Mouse (Mus musculus) liver, postnatal 0 days (tissue): Measurements from ENCODE around the gene Map4k5. TPM values are rescaled to one million over a fixed set of nuclear protein-coding genes. Genes with fewer than 3 reads are reported as not detected.

ENCODE experiments used
- ATAC-seq: fragments of 200-750 bp; cut with Nextera tagmentation; 2 replicates; pipeline ENCODE4 v1.8.0; 2017; ENCODE audit warnings: mild to moderate bottlenecking, moderate library complexity
- DNase-seq: peaks from one replicate; pipeline ENCODE4 v3.0.0-alpha.2; 2016
- H3K27ac ChIP-seq: fragments of 300-500 bp; sonication (generic); 2 replicates; pipeline ENCODE4 v1.5.1; 2014; ENCODE audit warnings: antibody characterized with exemption, moderate library complexity, mild to moderate bottlenecking, low read depth
- H3K27me3 ChIP-seq: fragments of 300-500 bp; sonication (generic); 2 replicates; pipeline ENCODE4 v1.6.1; 2014; ENCODE audit warnings: low read length, control low read depth, mixed read lengths; ENCODE audit not compliant: insufficient read depth
- H3K36me3 ChIP-seq: fragments of 300-500 bp; sonication (generic); replicated peaks from 2 replicates; pipeline ENCODE4 v1.6.1; 2014; ENCODE audit warnings: mild to moderate bottlenecking, control low read depth, low read length, moderate library complexity, mixed read lengths; ENCODE audit not compliant: insufficient read depth
- H3K4me1 ChIP-seq: fragments of 300-500 bp; sonication (generic); 2 replicates; pipeline ENCODE4 v1.6.1; 2014; ENCODE audit warnings: antibody characterized with exemption, mild to moderate bottlenecking, control low read depth; ENCODE audit not compliant: insufficient read depth
- H3K4me2 ChIP-seq: fragments of 300-500 bp; sonication (generic); 2 replicates; pipeline ENCODE4 v1.6.1; 2014; ENCODE audit warnings: low read depth, mild to moderate bottlenecking, low read length, moderate library complexity, mixed read lengths
- H3K4me3 ChIP-seq: fragments of 300-500 bp; sonication (generic); 2 replicates; pipeline ENCODE4 v1.5.1; 2014; ENCODE audit warnings: low read depth, low read length
- H3K9ac ChIP-seq: fragments of 300-500 bp; sonication (generic); replicated peaks from 2 replicates; pipeline ENCODE4 v1.6.1; 2014; ENCODE audit warnings: mild to moderate bottlenecking, moderate library complexity
- H3K9me3 ChIP-seq: fragments of 300-500 bp; sonication (generic); 2 replicates; pipeline ENCODE4 v1.6.1; 2016; ENCODE audit warnings: mild to moderate bottlenecking, control low read depth, low read length, mixed read lengths
- CTCF ChIP-seq: sonication (generic); IDR thresholded peaks from 2 replicates; pipeline ENCODE4 v1.5.1; 2016; ENCODE audit warnings: antibody characterized with exemption, low read depth
- EP300 ChIP-seq: IDR thresholded peaks from 2 replicates; pipeline ENCODE4 v1.6.1; 2016; ENCODE audit warnings: antibody characterized with exemption, low read depth, mild to moderate bottlenecking
- WGBS: fragments of 180-500 bp; shearing (Covaris S2); extraction: QIAGEN DNeasy Blood & Tissue Kit; methylation state at CpG from one replicate; pipeline ENCODE4 v1.1.7; 2014; ENCODE audit not compliant: insufficient replicate concordance; 5-methylcytosine and 5-hydroxymethylcytosine counted together
- polyA plus RNA-seq: library from polyadenylated mRNA; unstranded; fragments of >200 nt; fragmentation: Nextera tagmentation; extraction: Ambion mirVana; gene quantifications from 2 replicates; pipeline ENCODE4 v1.2.1, GENCODE M21; 2015

Gene Map4k5
- polyA plus RNA-seq, 1 experiment from 2014 or later, result 11.8 TPM

- Histone ChIP-seq H3K36me3 (no peaks in the 10 kb centered on the region), H3K9me3 (no peaks in the 10 kb centered on the region), H3K27ac (no peak overlapping the region), H3K9ac (no peak overlapping the region), H3K4me3 (no peak overlapping the region), H3K4me1 (peaks cover 14% of the 10 kb centered on the region), H3K27me3 (no peaks in the 10 kb centered on the region), H3K4me2 (no peak overlapping the region)
- TF ChIP-seq CTCF, result no peak
- TF ChIP-seq EP300, result no peak
- 63% methylated on average over 9 of the region's 9 CpGs for WGBS
- 0 out of 2 replicates have a peak, but pooled peaks have one; percentile 15 for ATAC-seq
- no peak for DNase-seq
Measured at GRCm38 (mm10) chr12:69767476-69768258, 125.3 kb downstream of the Map4k5 start.

- H3K27ac ChIP-seq, result no peak overlapping the region
- H3K4me1 ChIP-seq, result peaks cover 14% of the 10 kb centered on the region
- no peaks in the 10 kb centered on the region for H3K36me3 ChIP-seq
Measured at GRCm38 (mm10) chr12:69766185-69766904, 126.7 kb downstream of the Map4k5 start.

GRCm38 (mm10) chr12:69765543-69765942, 127.5 kb downstream of the Map4k5 start:
- no peak overlapping the region for H3K27ac ChIP-seq
- H3K36me3 ChIP-seq, result no peaks in the 10 kb centered on the region
- H3K4me2 ChIP-seq, result no peak overlapping the region
- no peak overlapping the region for H3K9ac ChIP-seq
- H3K9me3 ChIP-seq, result no peaks in the 10 kb centered on the region
- TF ChIP-seq CTCF (no peak), EP300 (no peak)
- WGBS, result 75% methylated on average over 9 of the region's 9 CpGs
- peaks cover 14% of the 10 kb centered on the region for H3K4me1 ChIP-seq
- H3K4me3 ChIP-seq, result no peak overlapping the region
- no peak for ATAC-seq
- H3K27me3 ChIP-seq, result no peaks in the 10 kb centered on the region
- no peak for DNase-seq

More at GRCm38 (mm10) chr12:69766185-69766904, 126.7 kb downstream of the Map4k5 start:
- DNase-seq, result peak; percentile 53
- H3K9ac ChIP-seq, result no peak overlapping the region
- no peak overlapping the region for H3K4me2 ChIP-seq
- no peaks in the 10 kb centered on the region for H3K27me3 ChIP-seq
- 67% methylated on average over 10 of the region's 10 CpGs for WGBS
- ATAC-seq, result peak; percentile 59
- TF ChIP-seq EP300 (peak; percentile 31; the same call in 1 of the 2 replicates), CTCF (no peak)
- H3K9me3 ChIP-seq, result no peaks in the 10 kb centered on the region
- H3K4me3 ChIP-seq, result no peak overlapping the region

- no peaks in the 10 kb centered on the region for H3K27me3 ChIP-seq
- H3K27ac ChIP-seq, result no peak overlapping the region
- TF ChIP-seq CTCF (no peak), EP300 (peak; percentile 34; the same call in 1 of the 2 replicates)
- WGBS, result 88% methylated on average over 2 of the region's 2 CpGs
- DNase-seq (no peak), ATAC-seq (no peak)
- H3K36me3 ChIP-seq, result no peaks in the 10 kb centered on the region
- no peak overlapping the region for H3K4me2 ChIP-seq
- no peak overlapping the region for H3K4me3 ChIP-seq
- H3K9me3 ChIP-seq, result no peaks in the 10 kb centered on the region
- H3K9ac ChIP-seq, result no peak overlapping the region
- H3K4me1 ChIP-seq, result peaks cover 27% of the 10 kb centered on the region
Measured at GRCm38 (mm10) chr12:69761603-69762002, 131.4 kb downstream of the Map4k5 start.

GRCm38 (mm10) chr12:69760743-69761406, 132.1 kb downstream of the Map4k5 start:
- Histone ChIP-seq H3K9ac (no peak overlapping the region), H3K4me2 (no peak overlapping the region), H3K36me3 (no peaks in the 10 kb centered on the region), H3K9me3 (no peaks in the 10 kb centered on the region), H3K4me3 (no peak overlapping the region), H3K4me1 (peaks cover 24% of the 10 kb centered on the region), H3K27me3 (no peaks in the 10 kb centered on the region), H3K27ac (peak overlapping the region; percentile 99; the same call in 1 of the 2 replicates)
- ATAC-seq, result no peak
- DNase-seq, result no peak
- TF ChIP-seq EP300, result no peak
- TF ChIP-seq CTCF, result no peak
- 89% methylated on average over 20 of the region's 20 CpGs for WGBS

GRCm38 (mm10) chr12:69760014-69760413, 133.0 kb downstream of the Map4k5 start:
- no peak for DNase-seq
- Histone ChIP-seq H3K36me3 (no peaks in the 10 kb centered on the region), H3K4me1 (peaks cover 22% of the 10 kb centered on the region; the same call in 1 of the 2 replicates), H3K27ac (peak overlapping the region; percentile 99), H3K4me3 (no peak overlapping the region), H3K9me3 (no peaks in the 10 kb centered on the region), H3K9ac (peak overlapping the region; percentile 64), H3K27me3 (no peaks in the 10 kb centered on the region), H3K4me2 (no peak overlapping the region)
- ATAC-seq, result no peak
- TF ChIP-seq EP300, result no peak
- TF ChIP-seq CTCF, result no peak
- 60% methylated on average over 6 of the region's 6 CpGs for WGBS
